Mouse (Mus musculus) spleen, adult 2 months (tissue): ENCODE measurements around the gene Tbccd1. TPM values are rescaled to one million over a fixed set of nuclear protein-coding genes. Genes with fewer than 3 reads are reported as not detected.

Experiments
- DNase-seq, 2 experiments: peaks; one replicate each; pipeline versions ENCODE4 v3.0.0 to v3.0.0-alpha.2; 2012 to 2021; ENCODE audit warnings: low spot score in 2 of 2, low read depth in 1 of 2
- H3K27ac ChIP-seq: fragments of 200-500 bp; 2 replicates; pipeline ENCODE4 v1.5.1; 2012; ENCODE audit warnings: low read length, inconsistent platforms; ENCODE audit not compliant: insufficient read depth
- H3K27me3 ChIP-seq: fragments of 200-500 bp; 2 replicates; pipeline ENCODE4 v1.6.1; 2012; ENCODE audit warnings: mild to moderate bottlenecking, moderate library complexity, low read length, inconsistent platforms; ENCODE audit not compliant: control insufficient read depth, insufficient read depth
- H3K36me3 ChIP-seq: fragments of 200-500 bp; 2 replicates; pipeline ENCODE4 v1.6.1; 2012; ENCODE audit warnings: mild to moderate bottlenecking, low read length, inconsistent platforms; ENCODE audit not compliant: control insufficient read depth, insufficient read depth
- H3K4me1 ChIP-seq: fragments of 200-500 bp; 2 replicates; pipeline ENCODE4 v1.6.1; 2011; ENCODE audit warnings: inconsistent platforms; ENCODE audit not compliant: control insufficient read depth, insufficient read depth, insufficient read length
- H3K4me3 ChIP-seq: fragments of 200-500 bp; 2 replicates; pipeline ENCODE4 v1.5.1; 2011; ENCODE audit warnings: mild to moderate bottlenecking, inconsistent platforms; ENCODE audit not compliant: insufficient read depth, insufficient read length; ENCODE audit errors: extremely low read depth
- CTCF ChIP-seq: fragments of 200-500 bp; IDR thresholded peaks from 2 replicates; pipeline ENCODE4 v1.5.1; 2011; ENCODE audit warnings: mild to moderate bottlenecking, inconsistent platforms; ENCODE audit not compliant: insufficient read depth, insufficient read length, insufficient replicate concordance; ENCODE audit errors: extremely low read depth
- POLR2A ChIP-seq: fragments of 200-500 bp; IDR thresholded peaks from 2 replicates; pipeline ENCODE4 v1.6.1; 2011; ENCODE audit warnings: low read depth, low read length, inconsistent platforms
- WGBS: fragments of 180-500 bp; shearing (Covaris S2); methylation state at CpG from one replicate; pipeline ENCODE4 v1.1.7; 2018; 5-methylcytosine and 5-hydroxymethylcytosine counted together
- polyA plus RNA-seq: library from polyadenylated mRNA; depleted of rRNA; stranded (reverse); fragments of >200 nt; gene quantifications from 2 replicates; pipeline ENCODE4 v1.2.3, GENCODE M21; 2012; rRNA removed

Tbccd1 gene
- 9.1 and 9.9 TPM in 2 replicates for polyA plus RNA-seq

DNA sequence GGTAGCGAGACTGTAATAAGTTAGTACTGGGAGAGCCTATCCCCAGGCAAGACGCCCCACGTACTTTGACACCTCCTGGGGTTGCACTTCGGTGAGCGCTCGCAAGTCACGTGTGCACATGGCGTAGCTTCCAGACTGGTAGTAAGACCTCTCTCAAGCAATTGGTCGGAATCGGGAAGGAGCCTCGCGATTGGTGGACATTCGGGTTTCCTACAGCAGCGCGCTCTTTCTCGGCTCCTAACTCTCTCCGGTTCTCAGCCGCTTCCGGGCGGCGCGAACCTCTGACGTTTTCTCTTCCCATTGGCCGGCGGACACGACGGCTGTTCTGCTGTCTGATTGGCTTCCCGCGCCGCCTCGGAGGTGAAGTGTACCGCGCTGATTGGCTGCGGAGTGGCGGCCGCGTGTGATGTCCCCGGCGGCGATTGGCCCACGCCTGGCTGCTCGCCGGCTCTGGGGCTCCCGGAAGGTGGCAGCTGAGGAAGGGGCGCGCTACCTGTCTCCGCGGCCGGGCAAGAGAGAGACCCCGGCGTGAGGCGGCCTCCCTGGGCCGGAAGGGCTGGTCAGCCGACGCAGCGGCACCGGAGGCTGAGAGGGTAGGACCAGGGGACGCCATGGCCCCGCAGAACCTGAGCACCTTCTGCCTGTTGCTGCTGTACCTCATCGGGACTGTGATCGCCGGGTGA, at the start of gene Tbccd1, which contains the start of gene Dnajb11:
Gene Tbccd1, minus strand, starts transcription at position 239 of the 683 bp plus-strand sequence.
Gene Dnajb11, plus strand, starts transcription at position 415 of the 683 bp plus-strand sequence.
- under 1% methylated on average over 61 of the region's 62 CpGs for WGBS
- peak within 1 kb of the TSS; percentile 85 for H3K27ac ChIP-seq
- H3K27me3 ChIP-seq, result no peaks in the 10 kb centered on the region
- TF ChIP-seq POLR2A (peak; percentile 56; the same call in 1 of the 2 replicates), CTCF (no peak)
- H3K4me1 ChIP-seq, result peaks cover 4% of the 10 kb centered on the region; the same call in 1 of the 2 replicates
- peaks cover 2% of the 10 kb centered on the region for H3K36me3 ChIP-seq
- peak within 1 kb of the TSS; percentile 87 for H3K4me3 ChIP-seq
- DNase-seq, result peak; percentile 98

DNA sequence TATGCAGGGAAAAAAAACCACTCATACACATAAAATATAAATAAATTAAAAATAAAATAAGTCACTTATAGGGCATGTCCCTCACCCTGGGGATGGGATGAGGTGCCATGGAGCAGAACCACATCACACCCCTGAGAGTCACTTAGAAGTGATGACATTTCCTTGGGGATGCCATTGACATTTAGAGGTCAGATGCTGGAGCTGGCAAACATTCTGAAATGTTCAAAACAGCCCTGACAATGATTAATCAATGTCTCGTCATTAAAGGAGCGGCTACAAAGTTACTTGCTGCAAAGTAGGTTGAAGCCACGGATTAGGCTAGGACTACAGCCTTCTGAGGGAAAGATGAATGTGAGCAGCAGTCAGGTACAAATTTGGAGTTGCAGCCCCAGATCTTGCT, 43.9 kb upstream of the Tbccd1 start:
- Histone ChIP-seq H3K27me3 (no peaks in the 10 kb centered on the region), H3K4me3 (no peak overlapping the region), H3K36me3 (no peaks in the 10 kb centered on the region), H3K27ac (no peak overlapping the region), H3K4me1 (no peaks in the 10 kb centered on the region)
- DNase-seq, result no peak
- 84% methylated on average over 3 of the region's 3 CpGs for WGBS
- no peak for TF ChIP-seq CTCF
- TF ChIP-seq POLR2A, result no peak

- Histone ChIP-seq H3K27me3 (no peaks in the 10 kb centered on the region), H3K4me1 (no peaks in the 10 kb centered on the region; the same call in 1 of the 2 replicates), H3K36me3 (no peaks in the 10 kb centered on the region), H3K4me3 (no peak overlapping the region), H3K27ac (no peak overlapping the region)
- WGBS, result 87% methylated on average over 10 of the region's 10 CpGs
- TF ChIP-seq POLR2A, result no peak
- TF ChIP-seq CTCF, result no peak
- no peak for DNase-seq
These were observed 42.5 kb upstream of the Tbccd1 start for GRCm38 (mm10) chr16:22899866-22900570.

DNA sequence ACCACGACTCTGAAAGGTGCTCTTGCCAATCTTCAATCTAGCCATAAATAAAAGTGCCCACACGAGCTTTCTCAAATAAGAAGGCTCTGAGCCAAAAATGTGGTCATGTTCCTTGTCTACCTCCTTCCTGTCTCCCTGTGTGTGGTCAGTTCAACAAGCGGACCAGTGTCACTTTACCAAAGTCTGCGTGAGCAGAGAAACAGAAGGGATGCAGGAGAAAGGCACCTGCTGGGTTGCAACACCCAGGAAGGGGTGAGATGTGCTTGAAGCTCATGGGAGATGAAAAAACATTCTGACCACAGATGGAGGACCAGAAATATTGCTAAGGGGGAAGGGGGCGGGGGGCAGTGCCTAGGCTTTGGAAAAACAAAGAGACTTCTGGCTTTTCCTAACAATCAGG, 41.9 kb upstream of the Tbccd1 start:
- Histone ChIP-seq H3K36me3 (no peaks in the 10 kb centered on the region), H3K4me3 (no peak overlapping the region), H3K27me3 (no peaks in the 10 kb centered on the region), H3K27ac (no peak overlapping the region), H3K4me1 (no peaks in the 10 kb centered on the region; the same call in 1 of the 2 replicates)
- DNase-seq, result no peak
- 25% methylated on average over 5 of the region's 5 CpGs for WGBS
- no peak for TF ChIP-seq CTCF

- TF ChIP-seq POLR2A (no peak), CTCF (no peak)
- Histone ChIP-seq H3K27ac (no peak overlapping the region), H3K36me3 (no peaks in the 10 kb centered on the region), H3K4me3 (no peak overlapping the region), H3K4me1 (no peaks in the 10 kb centered on the region; the same call in 1 of the 2 replicates), H3K27me3 (no peaks in the 10 kb centered on the region)
- 80% methylated on average over 2 of the region's 2 CpGs for WGBS
- DNase-seq, result no peak
These were observed 39.1 kb upstream of the Tbccd1 start for GRCm38 (mm10) chr16:22896618-22897017.

DNA sequence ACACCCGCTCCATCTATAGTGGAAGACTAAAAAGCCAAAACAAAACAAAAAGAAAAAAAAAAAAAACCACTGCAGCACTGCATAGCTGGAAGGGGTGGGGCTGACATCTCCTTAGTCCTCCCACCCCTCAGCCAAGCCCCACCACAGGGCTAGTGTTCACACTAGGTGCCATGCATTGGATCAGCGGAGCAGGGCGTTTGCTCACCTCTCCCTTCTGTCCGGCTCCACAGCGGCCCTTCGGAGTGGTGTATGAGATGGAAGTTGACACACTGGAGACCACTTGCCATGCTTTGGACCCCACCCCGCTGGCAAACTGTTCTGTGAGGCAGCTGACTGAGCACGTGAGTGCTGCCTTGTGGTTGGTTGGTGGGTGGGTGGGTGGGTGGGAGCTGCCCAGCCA, 36.6 kb upstream of the Tbccd1 start:
- no peak overlapping the region for H3K4me3 ChIP-seq
- no peaks in the 10 kb centered on the region; the same call in 1 of the 2 replicates for H3K4me1 ChIP-seq
- no peak for DNase-seq
- 86% methylated on average over 8 of the region's 8 CpGs for WGBS
- no peak overlapping the region for H3K27ac ChIP-seq
- TF ChIP-seq POLR2A (no peak), CTCF (no peak)
- H3K36me3 ChIP-seq, result no peaks in the 10 kb centered on the region
- H3K27me3 ChIP-seq, result no peaks in the 10 kb centered on the region

- no peak overlapping the region for H3K27ac ChIP-seq
- WGBS, result 95% methylated on average over 8 of the region's 8 CpGs
- no peaks in the 10 kb centered on the region; the same call in 1 of the 2 replicates for H3K4me1 ChIP-seq
- no peaks in the 10 kb centered on the region for H3K36me3 ChIP-seq
- H3K27me3 ChIP-seq, result no peaks in the 10 kb centered on the region
- H3K4me3 ChIP-seq, result no peak overlapping the region
- DNase-seq, result no peak
- TF ChIP-seq POLR2A (no peak), CTCF (no peak)
These were observed 34.3 kb upstream of the Tbccd1 start for GRCm38 (mm10) chr16:22891733-22892154.
